Mouse (Mus musculus) neutrophil, adult 5-6 weeks (primary cell): ENCODE data around the gene Arhgap1. TPM values are rescaled to one million over a fixed set of nuclear protein-coding genes. Genes with fewer than 3 reads are reported as not detected.

ENCODE experiments used
- ATAC-seq: fragments of 151-379, 151-347 bp; 2 replicates; pipeline ENCODE4 v1.8.0; 2017; ENCODE audit warnings: mild to moderate bottlenecking, moderate TSS enrichment; ENCODE audit not compliant: insufficient number of reproducible peaks, poor library complexity, low FRiP score, severe bottlenecking; ENCODE audit errors: extremely low read depth
- total RNA-seq: library from RNA; stranded (forward); fragments of 200-1000 nt; gene quantifications from 2 replicates; pipeline ENCODE4 v1.2.3, GENCODE M21; 2017

Arhgap1 gene
- total RNA-seq, 1 experiment from 2014 or later, result 91.2 TPM

GRCm38 (mm10) chr2:91645354-91645753 lies 4.3 kb upstream of the Arhgap1 start:
- ATAC-seq, result no peak

GRCm38 (mm10) chr2:91645811-91646210 lies 3.8 kb upstream of the Arhgap1 start:
- no peak for ATAC-seq

GRCm38 (mm10) chr2:91646733-91647132 lies 2.9 kb upstream of the Arhgap1 start:
- peak; percentile 23; the same call in 1 of the 2 replicates for ATAC-seq

GRCm38 (mm10) chr2:91649152-91649551 lies 508 bp upstream of the Arhgap1 start:
- no peak for ATAC-seq

GRCm38 (mm10) chr2:91650360-91650995 lies 818 bp downstream of the Arhgap1 start:
- ATAC-seq, result no peak

- ATAC-seq, result no peak
Observed at GRCm38 (mm10) chr2:91651458-91652258, 2.0 kb downstream of the Arhgap1 start.

GRCm38 (mm10) chr2:91652863-91653262 lies 3.2 kb downstream of the Arhgap1 start:
- no peak for ATAC-seq

- no peak for ATAC-seq
Observed at GRCm38 (mm10) chr2:91655388-91655787, 5.7 kb downstream of the Arhgap1 start.

- no peak for ATAC-seq
Observed at GRCm38 (mm10) chr2:91655827-91656226, 6.2 kb downstream of the Arhgap1 start.

GRCm38 (mm10) chr2:91656774-91657173 lies 7.1 kb downstream of the Arhgap1 start:
- no peak for ATAC-seq

GRCm38 (mm10) chr2:91659657-91660056 lies 10.0 kb downstream of the Arhgap1 start:
- no peak for ATAC-seq

- ATAC-seq, result no peak
Observed at GRCm38 (mm10) chr2:91660981-91661380, 11.3 kb downstream of the Arhgap1 start.

GRCm38 (mm10) chr2:91664780-91665179 lies 15.1 kb downstream of the Arhgap1 start:
- no peak for ATAC-seq

- no peak for ATAC-seq
Observed at GRCm38 (mm10) chr2:91666386-91666910, 16.8 kb downstream of the Arhgap1 start.

- no peak for ATAC-seq
Observed at GRCm38 (mm10) chr2:91667747-91668146, 18.1 kb downstream of the Arhgap1 start.

GRCm38 (mm10) chr2:91669326-91669725 lies 19.7 kb downstream of the Arhgap1 start:
- no peak for ATAC-seq

GRCm38 (mm10) chr2:91670038-91670437 lies 20.4 kb downstream of the Arhgap1 start:
- no peak for ATAC-seq

GRCm38 (mm10) chr2:91673587-91673986 lies 23.9 kb downstream of the Arhgap1 start:
- no peak for ATAC-seq

- ATAC-seq, result no peak
Observed at GRCm38 (mm10) chr2:91674895-91675294, 25.2 kb downstream of the Arhgap1 start.

GRCm38 (mm10) chr2:91676420-91676819 lies 26.8 kb downstream of the Arhgap1 start:
- ATAC-seq, result no peak
